Mouse (Mus musculus): Measurements from ENCODE around the gene Cdkl3. TPM values are rescaled to one million over a fixed set of nuclear protein-coding genes. Genes with fewer than 3 reads are reported as not detected.

The Cdkl3 gene
- polyA plus RNA-seq, 1 experiment = 1.3 TPM

GRCm38 (mm10) chr11:52003505-52003771 lies 583 bp upstream of the Cdkl3 start:
- TF ChIP-seq FLI1 (IDR thresholded peaks at IDR 0.05; ENCODE audit: low read length) = no peak
- no peak for TF ChIP-seq GATA1 (IDR thresholded peaks at IDR 0.05; ENCODE audit: borderline replicate concordance, low read length)
- Histone ChIP-seq H3K36me3 (replicated peaks; ENCODE audit: low read length) (peaks cover 10% of the 10 kb centered on the region), H3K4me3 (replicated peaks) (peak overlapping the region; percentile 100), H3K9me3 (no peaks in the 10 kb centered on the region), H3K4me1 (peaks cover 55% of the 10 kb centered on the region), H3K27me3 (replicated peaks) (no peaks in the 10 kb centered on the region)

GRCm38 (mm10) chr11:52005586-52005985 lies 1.6 kb downstream of the Cdkl3 start:
- Histone ChIP-seq H3K4me3 (replicated peaks) (peak overlapping the region; percentile 100), H3K27me3 (replicated peaks) (no peaks in the 10 kb centered on the region), H3K36me3 (replicated peaks; ENCODE audit: low read length) (peaks cover 10% of the 10 kb centered on the region), H3K4me1 (peaks cover 46% of the 10 kb centered on the region), H3K9me3 (no peaks in the 10 kb centered on the region)
- TF ChIP-seq FLI1 (IDR thresholded peaks at IDR 0.05; ENCODE audit: low read length) (no peak), GATA1 (IDR thresholded peaks at IDR 0.05; ENCODE audit: borderline replicate concordance, low read length) (no peak)

DNA sequence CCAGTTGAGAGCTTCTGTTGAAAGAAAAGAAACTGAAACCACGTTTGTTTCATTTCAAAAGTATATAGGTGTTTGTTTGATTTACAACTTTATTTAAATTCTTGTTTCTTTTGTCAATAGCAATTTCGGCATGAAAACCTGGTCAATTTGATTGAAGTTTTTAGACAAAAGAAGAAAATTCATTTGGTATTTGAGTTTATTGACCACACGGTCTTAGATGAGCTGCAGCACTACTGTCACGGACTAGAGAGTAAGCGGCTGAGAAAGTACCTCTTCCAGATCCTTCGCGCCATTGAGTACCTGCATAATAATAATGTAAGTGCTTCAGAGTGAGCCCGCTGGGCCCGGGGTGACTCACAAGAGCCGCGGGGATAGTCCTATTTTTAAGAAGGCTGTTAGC lies 7.0 kb downstream of the Cdkl3 start:
- Histone ChIP-seq H3K9me3 (no peaks in the 10 kb centered on the region), H3K36me3 (replicated peaks; ENCODE audit: low read length) (peaks cover 12% of the 10 kb centered on the region), H3K4me3 (replicated peaks) (no peak overlapping the region), H3K4me1 (peaks cover 17% of the 10 kb centered on the region), H3K27me3 (replicated peaks) (no peaks in the 10 kb centered on the region)
- no peak for TF ChIP-seq FLI1 (IDR thresholded peaks at IDR 0.05; ENCODE audit: low read length)
- no peak for TF ChIP-seq GATA1 (IDR thresholded peaks at IDR 0.05; ENCODE audit: borderline replicate concordance, low read length)

DNA sequence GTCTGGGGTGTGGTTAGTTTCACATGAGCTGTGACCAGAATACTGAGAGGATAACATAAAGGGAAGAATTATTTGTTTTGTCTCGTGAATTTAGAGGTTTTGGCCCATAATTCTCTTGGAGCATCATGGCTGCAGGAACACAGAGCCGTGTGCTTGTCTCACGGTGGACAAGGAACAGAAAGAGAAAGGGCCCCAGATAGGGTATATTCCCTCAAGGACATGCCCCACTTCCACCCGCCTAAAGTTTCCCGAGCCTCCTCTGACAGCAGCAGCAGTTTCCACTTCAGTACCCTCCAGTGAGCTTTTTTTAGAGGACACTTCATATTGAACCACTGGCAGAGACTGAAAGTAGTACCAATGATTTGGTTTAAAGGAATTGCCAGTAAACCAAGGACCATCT lies 7.5 kb downstream of the Cdkl3 start:
- TF ChIP-seq FLI1 (IDR thresholded peaks at IDR 0.05; ENCODE audit: low read length) (no peak), GATA1 (IDR thresholded peaks at IDR 0.05; ENCODE audit: borderline replicate concordance, low read length) (no peak)
- Histone ChIP-seq H3K27me3 (replicated peaks) (no peaks in the 10 kb centered on the region), H3K4me3 (replicated peaks) (no peak overlapping the region), H3K4me1 (peaks cover 18% of the 10 kb centered on the region), H3K36me3 (replicated peaks; ENCODE audit: low read length) (peaks cover 12% of the 10 kb centered on the region), H3K9me3 (no peaks in the 10 kb centered on the region)

GRCm38 (mm10) chr11:52018217-52018616 lies 14.2 kb downstream of the Cdkl3 start:
- no peak for TF ChIP-seq GATA1 (IDR thresholded peaks at IDR 0.05; ENCODE audit: borderline replicate concordance, low read length)
- no peak for TF ChIP-seq FLI1 (IDR thresholded peaks at IDR 0.05; ENCODE audit: low read length)

GRCm38 (mm10) chr11:52032356-52032755 lies 28.3 kb downstream of the Cdkl3 start:
- Histone ChIP-seq H3K9me3 (peaks cover 4% of the 10 kb centered on the region; the same call in 1 of the 2 replicates), H3K4me3 (replicated peaks) (no peak overlapping the region), H3K27me3 (replicated peaks) (no peaks in the 10 kb centered on the region), H3K4me1 (peaks cover 16% of the 10 kb centered on the region), H3K36me3 (replicated peaks; ENCODE audit: low read length) (peaks cover 9% of the 10 kb centered on the region)
- TF ChIP-seq GATA1 (IDR thresholded peaks at IDR 0.05; ENCODE audit: borderline replicate concordance, low read length) (no peak), FLI1 (IDR thresholded peaks at IDR 0.05; ENCODE audit: low read length) (no peak)

More at GRCm38 (mm10) chr11:52018217-52018616, 14.2 kb downstream of the Cdkl3 start:
- H3K36me3 ChIP-seq (replicated peaks; ENCODE audit: low read length) = peaks cover 7% of the 10 kb centered on the region
- H3K9me3 ChIP-seq = no peaks in the 10 kb centered on the region
- no peak overlapping the region for H3K4me3 ChIP-seq (replicated peaks)
- peaks cover 26% of the 10 kb centered on the region for H3K4me1 ChIP-seq
- no peaks in the 10 kb centered on the region for H3K27me3 ChIP-seq (replicated peaks)

DNA sequence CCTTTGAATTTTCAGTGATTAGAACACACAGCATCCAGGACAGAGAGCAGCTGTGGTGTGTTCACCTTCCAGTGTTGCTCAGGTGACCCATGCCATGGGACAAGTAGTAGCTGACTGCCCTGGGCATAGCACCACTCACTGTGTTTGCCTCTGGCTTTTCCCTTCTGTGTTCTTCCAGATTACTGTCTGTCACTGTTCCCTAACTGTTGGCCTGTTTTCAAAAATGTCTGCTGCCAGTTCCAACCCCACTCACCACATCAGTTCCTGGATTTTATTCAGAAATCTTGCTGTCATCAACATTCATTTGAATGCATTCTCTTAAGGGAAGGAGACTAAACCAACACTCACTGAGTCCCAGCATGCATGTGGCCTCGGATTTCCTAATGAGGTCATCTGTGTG lies 29.9 kb downstream of the Cdkl3 start:
- Histone ChIP-seq H3K9me3 (peaks cover 4% of the 10 kb centered on the region; the same call in 1 of the 2 replicates), H3K4me3 (replicated peaks) (no peak overlapping the region), H3K4me1 (peaks cover 11% of the 10 kb centered on the region), H3K36me3 (replicated peaks; ENCODE audit: low read length) (peaks cover 7% of the 10 kb centered on the region), H3K27me3 (replicated peaks) (no peaks in the 10 kb centered on the region)
- TF ChIP-seq FLI1 (IDR thresholded peaks at IDR 0.05; ENCODE audit: low read length) (no peak), GATA1 (IDR thresholded peaks at IDR 0.05; ENCODE audit: borderline replicate concordance, low read length) (no peak)

DNA sequence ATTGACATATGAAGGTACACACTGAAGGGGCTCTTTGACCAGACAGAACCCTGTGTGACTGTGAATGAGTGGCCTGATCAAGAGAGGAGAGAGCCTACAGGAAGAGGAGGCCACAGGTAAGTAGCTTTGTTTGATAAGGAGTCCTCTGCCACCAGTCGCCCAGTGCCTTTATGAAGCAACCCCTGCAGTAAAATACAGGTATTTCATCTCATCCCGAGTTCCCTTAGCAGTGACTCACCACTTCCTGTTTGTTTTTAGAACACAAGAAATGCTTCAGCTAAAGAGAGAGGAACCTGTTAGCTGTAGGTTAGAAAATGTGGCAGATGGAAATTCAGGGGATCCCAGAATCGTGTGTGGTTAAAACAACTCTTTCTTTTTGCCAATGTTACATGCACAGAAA lies 31.9 kb downstream of the Cdkl3 start:
- peaks cover 4% of the 10 kb centered on the region; the same call in 1 of the 2 replicates for H3K9me3 ChIP-seq
- H3K27me3 ChIP-seq (replicated peaks) = no peaks in the 10 kb centered on the region
- no peak for TF ChIP-seq GATA1 (IDR thresholded peaks at IDR 0.05; ENCODE audit: borderline replicate concordance, low read length)
- TF ChIP-seq FLI1 (IDR thresholded peaks at IDR 0.05; ENCODE audit: low read length) = no peak
- H3K36me3 ChIP-seq (replicated peaks; ENCODE audit: low read length) = peaks cover 6% of the 10 kb centered on the region
- peaks cover 6% of the 10 kb centered on the region for H3K4me1 ChIP-seq
- no peak overlapping the region for H3K4me3 ChIP-seq (replicated peaks)

- H3K36me3 ChIP-seq (replicated peaks; ENCODE audit: low read length) = peaks cover 2% of the 10 kb centered on the region
These were observed 33.6 kb downstream of the Cdkl3 start for GRCm38 (mm10) chr11:52037659-52038058.

GRCm38 (mm10) chr11:52043224-52043623 lies 39.2 kb downstream of the Cdkl3 start:
- no peak for TF ChIP-seq FLI1 (IDR thresholded peaks at IDR 0.05; ENCODE audit: low read length)
- no peak for TF ChIP-seq GATA1 (IDR thresholded peaks at IDR 0.05; ENCODE audit: borderline replicate concordance, low read length)
- no peaks in the 10 kb centered on the region for H3K27me3 ChIP-seq (replicated peaks)
- no peaks in the 10 kb centered on the region for H3K36me3 ChIP-seq (replicated peaks; ENCODE audit: low read length)
- peaks cover 53% of the 10 kb centered on the region for H3K4me1 ChIP-seq
- no peaks in the 10 kb centered on the region for H3K9me3 ChIP-seq
- H3K4me3 ChIP-seq (replicated peaks) = no peak overlapping the region

More at GRCm38 (mm10) chr11:52037659-52038058, 33.6 kb downstream of the Cdkl3 start:
- Histone ChIP-seq H3K4me3 (replicated peaks) (no peak overlapping the region), H3K9me3 (no peaks in the 10 kb centered on the region), H3K27me3 (replicated peaks) (no peaks in the 10 kb centered on the region), H3K4me1 (peaks cover 12% of the 10 kb centered on the region)
- TF ChIP-seq FLI1 (IDR thresholded peaks at IDR 0.05; ENCODE audit: low read length) = no peak
- TF ChIP-seq GATA1 (IDR thresholded peaks at IDR 0.05; ENCODE audit: borderline replicate concordance, low read length) = no peak

DNA sequence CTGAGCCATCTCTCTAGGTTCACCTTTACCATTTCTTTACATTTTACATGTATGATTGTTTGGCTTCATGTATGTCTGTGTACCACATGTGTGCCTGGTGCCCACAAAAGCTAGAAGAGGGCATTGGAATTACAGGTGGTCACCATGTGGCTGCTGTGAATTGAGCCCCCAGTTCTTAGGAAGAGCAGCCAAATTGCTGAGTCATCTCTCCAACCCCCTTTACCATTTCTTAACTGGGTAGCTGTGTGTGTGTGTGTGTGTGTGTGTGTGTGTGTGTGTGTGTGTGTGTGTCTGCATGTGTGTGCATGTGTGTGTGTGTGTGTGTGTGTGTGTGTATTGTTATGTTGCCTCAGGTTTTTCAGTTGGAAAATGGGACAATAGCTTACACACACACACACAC lies 40.1 kb downstream of the Cdkl3 start:
- TF ChIP-seq FLI1 (IDR thresholded peaks at IDR 0.05; ENCODE audit: low read length) = no peak
- no peak for TF ChIP-seq GATA1 (IDR thresholded peaks at IDR 0.05; ENCODE audit: borderline replicate concordance, low read length)
- H3K4me3 ChIP-seq (replicated peaks) = no peak overlapping the region
- H3K27me3 ChIP-seq (replicated peaks) = no peaks in the 10 kb centered on the region
- no peaks in the 10 kb centered on the region for H3K36me3 ChIP-seq (replicated peaks; ENCODE audit: low read length)
- no peaks in the 10 kb centered on the region for H3K9me3 ChIP-seq
- H3K4me1 ChIP-seq = peaks cover 56% of the 10 kb centered on the region

Measured in megakaryocyte, embryonic 14.5 days (primary cell).